Comparison of ENCODE assay signal across 18 mouse cellular contexts in the genomic region with DNA sequence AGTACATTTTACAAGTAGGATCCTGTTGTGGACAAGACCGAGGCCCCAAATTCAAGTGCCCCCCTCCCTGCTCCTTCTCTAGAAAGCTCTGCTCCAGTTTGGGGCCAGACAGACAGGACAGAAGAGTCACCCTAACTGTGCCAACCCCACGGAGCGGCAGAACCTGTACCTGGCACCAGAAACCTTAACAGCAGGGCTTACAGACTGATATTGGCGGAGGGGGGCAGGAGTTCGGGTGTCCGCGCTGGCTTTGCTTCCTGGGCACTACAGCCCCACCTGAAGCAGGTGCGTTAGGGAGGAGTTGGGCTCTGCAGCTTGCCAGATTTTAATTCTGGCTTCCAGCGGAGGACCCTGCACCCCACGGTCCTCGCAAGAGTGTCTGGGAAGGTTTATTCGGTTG. TPM values are rescaled to one million over a fixed set of nuclear protein-coding genes. Genes with fewer than 3 reads are reported as not detected.
DNase-seq lines count a peak whose midpoint lies in the region; ATAC-seq and TF ChIP-seq lines count a peak whose summit lies in the region.
"Had no signal": no experiment of that assay in that cellular context is flagged by ENCODE, and none has a peak within 500 bp of the region (broad histone marks: within the 10 kb centered on the region; RNA-seq: fewer than 3 reads in every experiment).

No protein-coding gene starts in this region.

- peak overlapping the region; percentile 20; the same call in 1 of the 2 replicates for H3K9ac ChIP-seq in forebrain, embryonic 11.5 days (ENCODE audit: low read length)
- peak overlapping the region; percentile 48 for H3K9ac ChIP-seq in forebrain, postnatal 0 days
- H3K9ac ChIP-seq in limb, embryonic 11.5 days (ENCODE audit: low read length), result no peak overlapping the region
- peak overlapping the region; percentile 53 for H3K9ac ChIP-seq in neural tube, embryonic 13.5 days
- no peak overlapping the region for H3K9ac ChIP-seq in lung, postnatal 0 days (replicated peaks; ENCODE audit: low read depth)
- H3K9ac ChIP-seq: embryonic facial prominence, embryonic 15.5 days; limb, embryonic 15.5 days had no signal

- peak; percentile 55 for DNase-seq in forebrain, embryonic 11.5 days (ENCODE audit: low spot score)
- DNase-seq in forebrain, postnatal 0 days, result no peak
- DNase-seq in limb, embryonic 11.5 days (ENCODE audit: low spot score), result peak; percentile 21
- no peak for DNase-seq in lung, postnatal 0 days (ENCODE audit: low spot score)
- DNase-seq in spleen, postnatal 4 days (ENCODE audit: low spot score in 2 of 2), result no peak
- DNase-seq: heart, adult 18-20 months; kidney, adult 11 months; kidney, postnatal 25 days; lung, adult 18-20 months had no signal

- no peak for TF ChIP-seq EP300 in lung, postnatal 0 days (IDR thresholded peaks at IDR 0.05)

- no peak for TF ChIP-seq CTCF in forebrain, postnatal 0 days (IDR thresholded peaks at IDR 0.05; ENCODE audit: low read depth)
- TF ChIP-seq CTCF in lung, postnatal 0 days (IDR thresholded peaks at IDR 0.05), result no peak

- H3K4me1 ChIP-seq in forebrain, embryonic 11.5 days (replicated peaks; ENCODE audit: control insufficient read depth, insufficient read depth, low read length), result peaks cover 35% of the 10 kb centered on the region
- no peaks in the 10 kb centered on the region; the same call in 1 of the 2 replicates for H3K4me1 ChIP-seq in forebrain, postnatal 0 days (ENCODE audit: insufficient read depth)
- H3K4me1 ChIP-seq in limb, embryonic 11.5 days (ENCODE audit: control insufficient read depth, insufficient read depth, low read length), result peaks cover 8% of the 10 kb centered on the region; the same call in 1 of the 2 replicates
- peaks cover 46% of the 10 kb centered on the region for H3K4me1 ChIP-seq in neural tube, embryonic 13.5 days (replicated peaks)
- H3K4me1 ChIP-seq in lung, postnatal 0 days (ENCODE audit: insufficient read depth, low read depth, low read length), result no peaks in the 10 kb centered on the region

- H3K4me2 ChIP-seq in forebrain, embryonic 11.5 days (ENCODE audit: low read depth, low read length, severe bottlenecking), result peak overlapping the region; percentile 35; the same call in 1 of the 2 replicates
- peak overlapping the region; percentile 73 for H3K4me2 ChIP-seq in forebrain, postnatal 0 days (ENCODE audit: low read depth)
- no peak overlapping the region for H3K4me2 ChIP-seq in limb, embryonic 11.5 days (ENCODE audit: low read depth, severe bottlenecking)
- H3K4me2 ChIP-seq in neural tube, embryonic 13.5 days, result peak overlapping the region; percentile 56
- H3K4me2 ChIP-seq in lung, postnatal 0 days (replicated peaks; ENCODE audit: low read depth, low read length), result no peak overlapping the region
- H3K4me2 ChIP-seq: embryonic facial prominence, embryonic 15.5 days; limb, embryonic 15.5 days had no signal

- under 1% methylated on average over 12 of the region's 12 CpGs for WGBS in forebrain, embryonic 11.5 days
- 6% methylated on average over 12 of the region's 12 CpGs for WGBS in forebrain, postnatal 0 days
- 3% methylated on average over 12 of the region's 12 CpGs for WGBS in limb, embryonic 11.5 days
- WGBS in neural tube, embryonic 13.5 days, result 4% methylated on average over 12 of the region's 12 CpGs
- WGBS in lung, postnatal 0 days, result 4% methylated on average over 12 of the region's 12 CpGs

- no peak for ATAC-seq in forebrain, embryonic 11.5 days (replicated peaks; ENCODE audit: low FRiP score)
- no peak for ATAC-seq in forebrain, postnatal 0 days
- ATAC-seq in limb, embryonic 11.5 days (ENCODE audit: insufficient number of reproducible peaks, low FRiP score, low TSS enrichment, low read depth), result no peak
- no peak for ATAC-seq in neural tube, embryonic 13.5 days (ENCODE audit: low read depth)
- ATAC-seq in lung, postnatal 0 days, result no peak
- ATAC-seq in erythroblast, adult 5-6 weeks (replicated peaks; ENCODE audit: low FRiP score, poor library complexity, severe bottlenecking), result no peak
- ATAC-seq: activated CD4-positive, CD25-positive, alpha-beta regulatory T cell, adult 4 months; CD4-positive, CD25-positive, alpha-beta regulatory T cell, adult 4 months had no signal

- H3K36me3 ChIP-seq in forebrain, embryonic 11.5 days (ENCODE audit: control insufficient read depth, insufficient read depth, low read length), result no peaks in the 10 kb centered on the region
- H3K36me3 ChIP-seq in forebrain, postnatal 0 days (ENCODE audit: insufficient read depth), result no peaks in the 10 kb centered on the region
- H3K36me3 ChIP-seq in limb, embryonic 11.5 days (ENCODE audit: control insufficient read depth, insufficient read depth, low read length), result no peaks in the 10 kb centered on the region
- H3K36me3 ChIP-seq in neural tube, embryonic 13.5 days, result no peaks in the 10 kb centered on the region
- no peaks in the 10 kb centered on the region for H3K36me3 ChIP-seq in lung, postnatal 0 days (ENCODE audit: insufficient read depth, low read length)
- H3K36me3 ChIP-seq: embryonic facial prominence, embryonic 15.5 days; limb, embryonic 15.5 days had no signal

- no peak overlapping the region for H3K4me3 ChIP-seq in forebrain, embryonic 11.5 days (ENCODE audit: low read depth, low read length)
- H3K4me3 ChIP-seq in forebrain, postnatal 0 days (ENCODE audit: low read depth, low read length), result peak overlapping the region; percentile 9; the same call in 1 of the 2 replicates
- H3K4me3 ChIP-seq in limb, embryonic 11.5 days (ENCODE audit: low read depth, low read length), result no peak overlapping the region
- peak overlapping the region; percentile 18 for H3K4me3 ChIP-seq in neural tube, embryonic 13.5 days
- no peak overlapping the region for H3K4me3 ChIP-seq in lung, postnatal 0 days (ENCODE audit: low read depth, low read length)
- H3K4me3 ChIP-seq: embryonic facial prominence, embryonic 15.5 days; limb, embryonic 15.5 days had no signal

- H3K27me3 ChIP-seq in forebrain, embryonic 11.5 days (ENCODE audit: control insufficient read depth, insufficient read depth, low read length), result peaks cover 56% of the 10 kb centered on the region
- H3K27me3 ChIP-seq in forebrain, postnatal 0 days (ENCODE audit: insufficient read depth, low read length), result peaks cover 7% of the 10 kb centered on the region; the same call in 1 of the 2 replicates
- H3K27me3 ChIP-seq in limb, embryonic 11.5 days (ENCODE audit: control insufficient read depth, insufficient read depth, low read length), result peaks cover 65% of the 10 kb centered on the region
- peaks cover 73% of the 10 kb centered on the region for H3K27me3 ChIP-seq in neural tube, embryonic 13.5 days
- H3K27me3 ChIP-seq in lung, postnatal 0 days (replicated peaks; ENCODE audit: insufficient read depth, low read length), result peaks cover 42% of the 10 kb centered on the region

- H3K9me3 ChIP-seq in forebrain, embryonic 11.5 days (ENCODE audit: control insufficient read depth, low read length), result no peaks in the 10 kb centered on the region
- 0 out of 2 replicates have a peak, but pooled peaks cover 4% of the 10 kb centered on the region for H3K9me3 ChIP-seq in forebrain, postnatal 0 days (ENCODE audit: low read length)
- no peaks in the 10 kb centered on the region for H3K9me3 ChIP-seq in limb, embryonic 11.5 days (ENCODE audit: control insufficient read depth, low read length)
- H3K9me3 ChIP-seq in neural tube, embryonic 13.5 days, result no peaks in the 10 kb centered on the region
- no peaks in the 10 kb centered on the region for H3K9me3 ChIP-seq in lung, postnatal 0 days (ENCODE audit: low read length)
- H3K9me3 ChIP-seq: embryonic facial prominence, embryonic 15.5 days; limb, embryonic 15.5 days had no signal

- H3K27ac ChIP-seq in forebrain, embryonic 11.5 days (ENCODE audit: low read depth, low read length), result no peak overlapping the region; the same call in 1 of the 2 replicates
- H3K27ac ChIP-seq in forebrain, postnatal 0 days (ENCODE audit: low read depth, low read length), result peak overlapping the region; percentile 89
- H3K27ac ChIP-seq in limb, embryonic 11.5 days (replicated peaks; ENCODE audit: low read depth, low read length), result no peak overlapping the region
- H3K27ac ChIP-seq in neural tube, embryonic 13.5 days (replicated peaks), result peak overlapping the region; percentile 96
- H3K27ac ChIP-seq in lung, postnatal 0 days (ENCODE audit: low read length), result no peak overlapping the region
- H3K27ac ChIP-seq: embryonic facial prominence, embryonic 15.5 days; limb, embryonic 15.5 days had no signal

RNA-seq across cellular contexts. Expression of a gene that starts 2.6 kb away (rescaled TPM):
- polyA plus RNA-seq in forebrain, embryonic 11.5 days (2014; fragmentation: Nextera tagmentation; extraction: Ambion mirVana), result 29.6 and 29.9 TPM in 2 replicates
- 41.6 and 50.7 TPM in 2 replicates for total RNA-seq in forebrain, postnatal 0 days (2014; rRNA removed)
- polyA plus RNA-seq in forebrain, postnatal 0 days (2015; fragmentation: Nextera tagmentation; extraction: Ambion mirVana), result 34.6 and 50.5 TPM in 2 replicates
- polyA plus RNA-seq in limb, embryonic 11.5 days (2014; fragmentation: Nextera tagmentation; extraction: Ambion mirVana), result 0.07 TPM in 1 of 2 replicates, not detected in the other
- polyA plus RNA-seq in neural tube, embryonic 13.5 days (2015; fragmentation: Nextera tagmentation; extraction: Ambion mirVana), result 40.2 and 42.7 TPM in 2 replicates
- polyA plus RNA-seq in lung, postnatal 0 days (2015; fragmentation: Nextera tagmentation; extraction: Ambion mirVana), result 0.02 TPM in 1 of 2 replicates, not detected in the other
- not detected in 2 replicates for total RNA-seq in erythroblast, adult 5-6 weeks (2015; ENCODE audit: low replicate concordance)
- total RNA-seq in erythroblast, adult 5-6 weeks (2017; ENCODE audit: low replicate concordance), result not detected in 2 replicates
- total RNA-seq: common myeloid progenitor, adult 5-6 weeks; heart, adult 18-20 months; heart, postnatal 25 days; megakaryocyte, adult 5-6 weeks had no signal
- polyA plus RNA-seq: activated CD4-positive, CD25-positive, alpha-beta regulatory T cell, adult 4 months; CD4-positive, CD25-positive, alpha-beta regulatory T cell, adult 4 months had no signal

Comparison
In these comparisons a context has a peak if more than half of its experiments do, and no peak if none do; other contexts are left out.
1. DNase-seq: peak in forebrain, embryonic 11.5 days (single experiment) and limb, embryonic 11.5 days (single experiment); none in forebrain, postnatal 0 days (single experiment), lung, postnatal 0 days (single experiment) and spleen, postnatal 4 days (0 of 2).
2. H3K27ac ChIP-seq: peak in forebrain, postnatal 0 days (single experiment) and neural tube, embryonic 13.5 days (single experiment); none in forebrain, embryonic 11.5 days (single experiment), limb, embryonic 11.5 days (single experiment) and lung, postnatal 0 days (single experiment).
3. H3K4me3 ChIP-seq: peak in forebrain, postnatal 0 days (single experiment) and neural tube, embryonic 13.5 days (single experiment); none in forebrain, embryonic 11.5 days (single experiment), limb, embryonic 11.5 days (single experiment) and lung, postnatal 0 days (single experiment).
4. H3K4me2 ChIP-seq: peak in forebrain, embryonic 11.5 days (single experiment), forebrain, postnatal 0 days (single experiment) and neural tube, embryonic 13.5 days (single experiment); none in limb, embryonic 11.5 days (single experiment) and lung, postnatal 0 days (single experiment).
5. H3K9ac ChIP-seq: peak in forebrain, embryonic 11.5 days (single experiment), forebrain, postnatal 0 days (single experiment) and neural tube, embryonic 13.5 days (single experiment); none in limb, embryonic 11.5 days (single experiment) and lung, postnatal 0 days (single experiment).
6. RNA of a gene that starts 2.6 kb away (polyA plus RNA-seq): 34.6 to 50.5 TPM in forebrain, postnatal 0 days, 40.2 to 42.7 TPM in neural tube, embryonic 13.5 days and 29.6 to 29.9 TPM in forebrain, embryonic 11.5 days; 0.07 TPM in limb, embryonic 11.5 days and 0.02 TPM in lung, postnatal 0 days; every median in the first group is over 10 times any median in the second.